Mouse (Mus musculus): Measurements from ENCODE around the gene Cnih2.
A peak's percentile ranks its signal among the peaks of the same experiment; 100 is the strongest.

The Cnih2 gene

GRCm38 (mm10) chr19:5067867-5068569, 30.3 kb downstream of the Cnih2 start, which contains the start of gene Cd248:
Gene Cd248, plus strand, starts transcription at chr19:5068078.
- peak; percentile 84 for DNase-seq (ENCODE audit: low read depth, low spot score)

- DNase-seq (ENCODE audit: low read depth, low spot score) = no peak
Observed at GRCm38 (mm10) chr19:5067040-5067799, 31.1 kb downstream of the Cnih2 start.

GRCm38 (mm10) chr19:5065104-5065503, 33.2 kb downstream of the Cnih2 start:
- DNase-seq (ENCODE audit: low read depth, low spot score) = peak; percentile 83

- peak; percentile 73 for DNase-seq (ENCODE audit: low read depth, low spot score)
Observed at GRCm38 (mm10) chr19:5062446-5062845, 35.9 kb downstream of the Cnih2 start.

- no peak for DNase-seq (ENCODE audit: low read depth, low spot score)
Observed at GRCm38 (mm10) chr19:5062041-5062440, 36.3 kb downstream of the Cnih2 start.

GRCm38 (mm10) chr19:5060365-5061330, 37.7 kb downstream of the Cnih2 start:
- DNase-seq (ENCODE audit: low read depth, low spot score) = no peak

- no peak for DNase-seq (ENCODE audit: low read depth, low spot score)
Observed at GRCm38 (mm10) chr19:5058801-5059771, 39.2 kb downstream of the Cnih2 start.

GRCm38 (mm10) chr19:5057876-5058775, 40.2 kb downstream of the Cnih2 start:
- DNase-seq (ENCODE audit: low read depth, low spot score) = no peak

GRCm38 (mm10) chr19:5056251-5056650, 42.1 kb downstream of the Cnih2 start:
- DNase-seq (ENCODE audit: low read depth, low spot score) = no peak

- no peak for DNase-seq (ENCODE audit: low read depth, low spot score)
Observed at GRCm38 (mm10) chr19:5053909-5054308, 44.4 kb downstream of the Cnih2 start.

- DNase-seq (ENCODE audit: low read depth, low spot score) = no peak
Observed at GRCm38 (mm10) chr19:5052853-5053252, 45.5 kb downstream of the Cnih2 start.

- DNase-seq (ENCODE audit: low read depth, low spot score) = no peak
Observed at GRCm38 (mm10) chr19:5052166-5052822, 46.0 kb downstream of the Cnih2 start.

- no peak for DNase-seq (ENCODE audit: low read depth, low spot score)
Observed at GRCm38 (mm10) chr19:5051515-5051914, 46.8 kb downstream of the Cnih2 start.

- no peak for DNase-seq (ENCODE audit: low read depth, low spot score)
Observed at GRCm38 (mm10) chr19:5051031-5051430, 47.3 kb downstream of the Cnih2 start.

GRCm38 (mm10) chr19:5050047-5050905, 48.0 kb downstream of the Cnih2 start, which contains the start of gene Rin1:
Gene Rin1, plus strand, starts transcription at chr19:5050481.
- no peak for DNase-seq (ENCODE audit: low read depth, low spot score)

- no peak for DNase-seq (ENCODE audit: low read depth, low spot score)
Observed at GRCm38 (mm10) chr19:5049325-5049724, 49.0 kb downstream of the Cnih2 start.

GRCm38 (mm10) chr19:5048138-5049056, 49.9 kb downstream of the Cnih2 start:
- no peak for DNase-seq (ENCODE audit: low read depth, low spot score)

Measured in skeletal muscle tissue, adult 2 months (tissue).